Comparison of ENCODE assay signal across 9 mouse cellular contexts in genomic region chr6:36955293-36955692, GRCm38 (mm10).
DNase-seq lines count a peak whose midpoint lies in the region; ATAC-seq lines count a peak whose summit lies in the region.
"Had no signal": no experiment of that assay in that cellular context is flagged by ENCODE, and none has a peak within 500 bp of the region (broad histone marks: within the 10 kb centered on the region; RNA-seq: fewer than 3 reads in every experiment).

No protein-coding gene starts in this region.

- DNase-seq in frontal cortex, postnatal 14 days (ENCODE audit: low spot score in 2 of 2) = no peak
- peak; percentile 2 for DNase-seq in lung, postnatal 25 days (ENCODE audit: low spot score)
- DNase-seq in lung, postnatal 14 days = no peak
- DNase-seq in embryo, embryonic 10 days (ENCODE audit: low spot score) = peak; percentile 43
- peak; percentile 2 for DNase-seq in splenic B cell, adult 2 months (ENCODE audit: low read depth, low spot score)
- no peak for DNase-seq in frontal cortex, postnatal 25 days (ENCODE audit: low spot score in 2 of 2)

- peak; percentile 75 for ATAC-seq in frontal cortex, adult (ENCODE audit: low TSS enrichment)
- no peak for ATAC-seq in monocyte, adult 5-6 weeks (replicated peaks; ENCODE audit: insufficient number of reproducible peaks, low FRiP score, low TSS enrichment, poor library complexity, severe bottlenecking)
- ATAC-seq: intestine, embryonic 16.5 days had no signal

- H3K27me3 ChIP-seq in splenic B cell, adult 2 months (ENCODE audit: control insufficient read depth, insufficient read depth, low read length, poor library complexity, severe bottlenecking) = no peaks in the 10 kb centered on the region

- H3K36me3 ChIP-seq in splenic B cell, adult 2 months (ENCODE audit: control insufficient read depth, insufficient read depth, low read length, poor library complexity, severe bottlenecking) = no peaks in the 10 kb centered on the region

Comparison
In these comparisons a context has a peak if more than half of its experiments do, and no peak if none do; other contexts are left out.
1. DNase-seq: peak in lung, postnatal 25 days (single experiment), embryo, embryonic 10 days (single experiment) and splenic B cell, adult 2 months (single experiment); none in frontal cortex, postnatal 14 days (0 of 2), lung, postnatal 14 days (single experiment) and frontal cortex, postnatal 25 days (0 of 2).